27 mouse cellular contexts compared by ENCODE assay signal in the genomic region with DNA sequence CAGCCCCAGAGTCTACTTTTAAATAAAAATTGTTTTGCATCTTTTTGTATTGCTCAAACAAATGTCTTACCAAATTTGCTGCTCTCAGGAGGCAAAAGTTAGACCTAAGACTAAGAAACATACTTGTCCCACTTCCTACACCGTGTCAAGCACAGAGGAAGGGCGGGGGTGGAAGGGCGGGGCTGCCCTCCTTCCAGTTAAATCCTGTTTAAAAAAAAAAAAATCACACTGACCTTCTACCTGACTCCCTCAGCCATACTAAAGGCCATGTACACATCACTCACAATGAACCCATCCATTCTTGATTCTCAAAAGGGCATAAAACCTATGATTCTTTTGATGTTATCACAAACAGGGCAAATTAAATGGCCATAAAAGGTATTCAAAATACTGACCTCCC.
"Had no signal": no experiment of that assay in that cellular context is flagged by ENCODE, and none has a peak within 500 bp of the region (broad histone marks: within the 10 kb centered on the region; RNA-seq: fewer than 3 reads in every experiment).

No protein-coding gene starts in this region.

- ATAC-seq: hindbrain, embryonic 16.5 days; inflammation-experienced regulatory T-cells, adult 6 months had no signal

- DNase-seq: gastrocnemius, adult 2 months; gastrocnemius, postnatal 10 days; gastrocnemius, postnatal 25 days; heart, adult 18-20 months; heart, postnatal 10 days; heart, postnatal 4 days; kidney, adult 11 months; kidney, adult 2 months; kidney, adult 9 months; kidney, postnatal 14 days; kidney, postnatal 36 days; layer of hippocampus, adult 9-11 months; layer of hippocampus, postnatal 36 days; liver had no signal

- H3K27ac ChIP-seq: gastrocnemius, adult 2 months; heart, embryonic 10.5 days; hindbrain, embryonic 10.5 days; hindbrain, embryonic 12.5 days; hindbrain, embryonic 14.5 days; kidney, postnatal 0 days; limb, embryonic 10.5 days; limb, embryonic 12.5 days; liver, embryonic 14.5 days had no signal

- H3K27me3 ChIP-seq: heart, embryonic 12.5 days; hindbrain, embryonic 12.5 days; kidney, embryonic 15.5 days; limb, embryonic 12.5 days; liver, embryonic 12.5 days had no signal

- H3K9ac ChIP-seq: heart, embryonic 12.5 days; hindbrain, embryonic 12.5 days; hindbrain, embryonic 14.5 days; kidney, embryonic 15.5 days; limb, embryonic 12.5 days; liver, embryonic 12.5 days; liver, embryonic 14.5 days had no signal

- H3K4me3 ChIP-seq: gastrocnemius, adult 2 months; heart, embryonic 10.5 days; heart, embryonic 12.5 days; hindbrain, embryonic 10.5 days; hindbrain, embryonic 12.5 days; kidney, embryonic 15.5 days; limb, embryonic 10.5 days; limb, embryonic 12.5 days; liver, embryonic 12.5 days had no signal

- H3K9me3 ChIP-seq: heart, embryonic 10.5 days; heart, embryonic 12.5 days; hindbrain, embryonic 10.5 days; hindbrain, embryonic 12.5 days; kidney, embryonic 15.5 days; limb, embryonic 10.5 days; limb, embryonic 12.5 days; liver, embryonic 12.5 days had no signal

- H3K4me2 ChIP-seq: heart, embryonic 12.5 days; hindbrain, embryonic 12.5 days; hindbrain, embryonic 14.5 days; kidney, embryonic 15.5 days; limb, embryonic 12.5 days; liver, embryonic 12.5 days had no signal
